Mouse (Mus musculus): ENCODE data around the gene Zhx3. TPM values are rescaled to one million over a fixed set of nuclear protein-coding genes. Genes with fewer than 3 reads are reported as not detected.

The Zhx3 gene
- total RNA-seq, 1 experiment = 1.3 TPM

- TF ChIP-seq ZC3H11A (IDR thresholded peaks at IDR 0.05; ENCODE audit: borderline replicate concordance, low read depth, low read length) (no peak), CHD2 (IDR thresholded peaks at IDR 0.05; ENCODE audit: low read depth, low read length) (no peak), HCFC1 (IDR thresholded peaks at IDR 0.05; ENCODE audit: borderline replicate concordance, insufficient read depth, low read length) (no peak), ZNF384 (IDR thresholded peaks at IDR 0.05; ENCODE audit: low read depth, low read length) (no peak), MAFK (IDR thresholded peaks at IDR 0.05; ENCODE audit: insufficient read depth, low read depth, low read length) (no peak)
- in situ Hi-C loops (cut with MboI; ENCODE audit: low sequenced_read_pairs in 2 of 2, unreplicated experiment in 2 of 2) = no loop called here
Measured at GRCm38 (mm10) chr2:160916714-160917113, 43.9 kb upstream of the Zhx3 start.

GRCm38 (mm10) chr2:160915821-160916610 lies 43.2 kb upstream of the Zhx3 start:
- Histone ChIP-seq H3K36me3 (ENCODE audit: control insufficient read depth, insufficient read depth, low read length, poor library complexity, severe bottlenecking) (no peaks in the 10 kb centered on the region), H3K4me3 (ENCODE audit: insufficient read depth in 1 of 2, low read depth in 1 of 2, low read length in 2 of 2, poor library complexity in 1 of 2, severe bottlenecking in 1 of 2) (no peak overlapping the region), H3K9me3 (ENCODE audit: control insufficient read depth, insufficient read depth, low read depth, low read length) (no peaks in the 10 kb centered on the region), H3K9ac (ENCODE audit: insufficient read depth, low read depth, low read length, poor library complexity, severe bottlenecking) (no peak overlapping the region), H3K27ac (ENCODE audit: insufficient read depth, low read depth, low read length, poor library complexity, severe bottlenecking) (no peak overlapping the region), H3K4me1 (ENCODE audit: control insufficient read depth in 2 of 2, insufficient read depth in 2 of 2, low read length in 2 of 2, poor library complexity in 1 of 2) (peaks cover 0 to 6% of the 10 kb centered on the region in 2 experiments; a peak in 1 of 4 replicates)
- in situ Hi-C loops (cut with MboI; ENCODE audit: low sequenced_read_pairs in 2 of 2, unreplicated experiment in 2 of 2) = no loop called here
- no peak for DNase-seq (ENCODE audit: low read depth, low spot score)
- TF ChIP-seq CHD2 (IDR thresholded peaks at IDR 0.05; ENCODE audit: low read depth, low read length) (no peak), MAFK (IDR thresholded peaks at IDR 0.05; ENCODE audit: insufficient read depth, low read depth, low read length) (no peak), ZC3H11A (IDR thresholded peaks at IDR 0.05; ENCODE audit: borderline replicate concordance, low read depth, low read length) (no peak), ZNF384 (IDR thresholded peaks at IDR 0.05; ENCODE audit: low read depth, low read length) (no peak), HCFC1 (IDR thresholded peaks at IDR 0.05; ENCODE audit: borderline replicate concordance, insufficient read depth, low read length) (no peak)

More at GRCm38 (mm10) chr2:160916714-160917113, 43.9 kb upstream of the Zhx3 start:
- no peak overlapping the region for H3K27ac ChIP-seq (ENCODE audit: insufficient read depth, low read depth, low read length, poor library complexity, severe bottlenecking)
- no peaks in the 10 kb centered on the region for H3K9me3 ChIP-seq (ENCODE audit: control insufficient read depth, insufficient read depth, low read depth, low read length)
- no peak for DNase-seq (ENCODE audit: low read depth, low spot score)
- H3K9ac ChIP-seq (ENCODE audit: insufficient read depth, low read depth, low read length, poor library complexity, severe bottlenecking) = no peak overlapping the region
- no peak overlapping the region for H3K4me3 ChIP-seq (ENCODE audit: insufficient read depth in 1 of 2, low read depth in 1 of 2, low read length in 2 of 2, poor library complexity in 1 of 2, severe bottlenecking in 1 of 2)
- 0 out of 4 replicates have a peak, but pooled peaks cover 0 to 2% of the 10 kb centered on the region in 2 experiments for H3K4me1 ChIP-seq (ENCODE audit: control insufficient read depth in 2 of 2, insufficient read depth in 2 of 2, low read length in 2 of 2, poor library complexity in 1 of 2)
- H3K36me3 ChIP-seq (ENCODE audit: control insufficient read depth, insufficient read depth, low read length, poor library complexity, severe bottlenecking) = no peaks in the 10 kb centered on the region

DNA sequence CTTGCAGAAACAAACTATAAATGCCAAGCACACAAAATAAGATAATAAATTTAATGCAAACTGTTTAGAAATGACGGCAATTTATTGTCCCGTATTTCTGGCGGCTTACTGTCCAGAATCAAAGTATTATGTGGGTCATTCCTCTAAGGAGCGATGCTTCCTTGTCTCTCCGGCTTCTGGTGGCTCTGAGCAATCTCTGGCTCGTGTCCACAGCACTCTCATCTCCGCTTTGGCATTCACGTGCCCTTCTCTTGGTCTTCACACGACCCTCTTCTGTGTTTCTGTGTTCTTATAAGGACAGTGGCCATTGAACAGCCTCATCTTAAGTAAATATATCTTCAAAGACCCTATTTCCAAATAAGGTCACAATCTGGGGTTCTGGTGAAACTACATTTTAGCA lies 41.9 kb upstream of the Zhx3 start:
- Histone ChIP-seq H3K9me3 (ENCODE audit: control insufficient read depth, insufficient read depth, low read depth, low read length) (no peaks in the 10 kb centered on the region), H3K27ac (ENCODE audit: insufficient read depth, low read depth, low read length, poor library complexity, severe bottlenecking) (no peak overlapping the region), H3K4me1 (ENCODE audit: control insufficient read depth in 2 of 2, insufficient read depth in 2 of 2, low read length in 2 of 2, poor library complexity in 1 of 2) (peaks cover 0 to 6% of the 10 kb centered on the region in 2 experiments; a peak in 1 of 4 replicates), H3K4me3 (ENCODE audit: insufficient read depth in 1 of 2, low read depth in 1 of 2, low read length in 2 of 2, poor library complexity in 1 of 2, severe bottlenecking in 1 of 2) (no peak overlapping the region), H3K9ac (ENCODE audit: insufficient read depth, low read depth, low read length, poor library complexity, severe bottlenecking) (no peak overlapping the region), H3K36me3 (ENCODE audit: control insufficient read depth, insufficient read depth, low read length, poor library complexity, severe bottlenecking) (no peaks in the 10 kb centered on the region)
- DNase-seq (ENCODE audit: low read depth, low spot score) = no peak
- TF ChIP-seq HCFC1 (IDR thresholded peaks at IDR 0.05; ENCODE audit: borderline replicate concordance, insufficient read depth, low read length) (no peak), MAFK (IDR thresholded peaks at IDR 0.05; ENCODE audit: insufficient read depth, low read depth, low read length) (no peak), ZNF384 (IDR thresholded peaks at IDR 0.05; ENCODE audit: low read depth, low read length) (no peak), ZC3H11A (IDR thresholded peaks at IDR 0.05; ENCODE audit: borderline replicate concordance, low read depth, low read length) (no peak), CHD2 (IDR thresholded peaks at IDR 0.05; ENCODE audit: low read depth, low read length) (no peak)
- in situ Hi-C loops (cut with MboI; ENCODE audit: low sequenced_read_pairs in 2 of 2, unreplicated experiment in 2 of 2) = no loop called here

DNA sequence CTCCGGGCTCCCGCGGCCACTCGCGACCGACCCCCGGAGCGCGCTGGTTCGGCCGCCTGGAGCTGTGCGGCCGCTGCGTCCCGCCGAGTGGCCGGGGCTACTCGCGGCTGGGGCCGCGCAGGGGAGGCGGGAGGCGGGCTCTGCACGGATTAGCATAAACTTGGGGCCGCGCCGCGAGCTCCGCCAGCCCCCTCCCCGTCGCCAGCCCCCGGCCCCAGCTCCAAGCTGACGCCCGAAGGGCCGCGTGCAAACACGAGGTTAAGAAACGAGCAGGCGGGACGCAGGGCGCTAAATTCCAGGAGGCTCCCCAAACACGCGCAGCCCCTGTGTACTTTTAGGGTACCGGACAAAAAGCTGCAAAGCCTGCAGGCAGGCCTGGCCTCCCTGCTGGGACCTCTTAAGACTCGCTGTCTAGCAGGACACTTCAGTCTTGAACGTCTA lies 39.5 kb upstream of the Zhx3 start, which contains the start of gene Emilin3:
Emilin3 (minus strand) TSS at position 98 of the 441 bp plus-strand sequence.
- Histone ChIP-seq H3K4me3 (ENCODE audit: insufficient read depth in 1 of 2, low read depth in 1 of 2, low read length in 2 of 2, poor library complexity in 1 of 2, severe bottlenecking in 1 of 2) (peak within 1 kb of the TSS; percentile 52 to 85; a peak in 3 of 4 replicates), H3K4me1 (ENCODE audit: control insufficient read depth in 2 of 2, insufficient read depth in 2 of 2, low read length in 2 of 2, poor library complexity in 1 of 2) (peaks cover 0 to 6% of the 10 kb centered on the region in 2 experiments; a peak in 2 of 4 replicates), H3K9me3 (ENCODE audit: control insufficient read depth, insufficient read depth, low read depth, low read length) (no peaks in the 10 kb centered on the region), H3K36me3 (ENCODE audit: control insufficient read depth, insufficient read depth, low read length, poor library complexity, severe bottlenecking) (no peaks in the 10 kb centered on the region), H3K27ac (ENCODE audit: insufficient read depth, low read depth, low read length, poor library complexity, severe bottlenecking) (no peak within 1 kb of the TSS), H3K9ac (ENCODE audit: insufficient read depth, low read depth, low read length, poor library complexity, severe bottlenecking) (peak within 1 kb of the TSS; percentile 73)
- TF ChIP-seq ZC3H11A (IDR thresholded peaks at IDR 0.05; ENCODE audit: borderline replicate concordance, low read depth, low read length) (no peak), ZNF384 (IDR thresholded peaks at IDR 0.05; ENCODE audit: low read depth, low read length) (no peak), HCFC1 (IDR thresholded peaks at IDR 0.05; ENCODE audit: borderline replicate concordance, insufficient read depth, low read length) (no peak), MAFK (IDR thresholded peaks at IDR 0.05; ENCODE audit: insufficient read depth, low read depth, low read length) (no peak), CHD2 (IDR thresholded peaks at IDR 0.05; ENCODE audit: low read depth, low read length) (no peak)
- in situ Hi-C loops (cut with MboI; ENCODE audit: low sequenced_read_pairs in 2 of 2, unreplicated experiment in 2 of 2) = no loop called here
- DNase-seq (ENCODE audit: low read depth, low spot score) = no peak
